Mouse (Mus musculus): ENCODE results near the gene Inafm2. TPM values are rescaled to one million over a fixed set of nuclear protein-coding genes. Genes with fewer than 3 reads are reported as not detected.

Inafm2 gene
- polyA plus RNA-seq, 1 experiment from 2014 or later: 25.1 TPM

DNA sequence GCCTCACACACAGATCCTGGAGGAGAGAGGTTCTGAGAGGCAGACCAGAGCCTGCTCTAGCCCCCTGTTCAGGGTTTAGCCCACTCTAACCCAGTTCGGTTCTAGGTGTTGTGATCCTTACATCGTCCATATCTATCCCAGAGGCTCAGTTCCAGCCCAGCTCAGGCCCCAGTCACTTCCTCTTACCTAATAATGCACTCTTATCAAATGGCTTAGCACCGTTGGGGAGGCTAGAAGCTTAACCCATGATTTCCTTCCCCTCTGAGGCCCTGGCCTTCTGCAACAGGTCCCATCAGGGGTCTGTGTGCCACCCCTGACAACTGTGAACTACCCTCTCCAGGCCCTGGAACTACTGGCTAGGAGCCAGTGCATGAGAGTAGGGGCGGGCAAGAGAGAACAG is 16.4 kb upstream of the Inafm2 start:
- H3K4me1 ChIP-seq: peaks cover 3% of the 10 kb centered on the region; the same call in 1 of the 2 replicates
- peaks cover 72% of the 10 kb centered on the region for H3K27me3 ChIP-seq
- ATAC-seq (ENCODE audit: low FRiP score, low read depth): no peak

DNA sequence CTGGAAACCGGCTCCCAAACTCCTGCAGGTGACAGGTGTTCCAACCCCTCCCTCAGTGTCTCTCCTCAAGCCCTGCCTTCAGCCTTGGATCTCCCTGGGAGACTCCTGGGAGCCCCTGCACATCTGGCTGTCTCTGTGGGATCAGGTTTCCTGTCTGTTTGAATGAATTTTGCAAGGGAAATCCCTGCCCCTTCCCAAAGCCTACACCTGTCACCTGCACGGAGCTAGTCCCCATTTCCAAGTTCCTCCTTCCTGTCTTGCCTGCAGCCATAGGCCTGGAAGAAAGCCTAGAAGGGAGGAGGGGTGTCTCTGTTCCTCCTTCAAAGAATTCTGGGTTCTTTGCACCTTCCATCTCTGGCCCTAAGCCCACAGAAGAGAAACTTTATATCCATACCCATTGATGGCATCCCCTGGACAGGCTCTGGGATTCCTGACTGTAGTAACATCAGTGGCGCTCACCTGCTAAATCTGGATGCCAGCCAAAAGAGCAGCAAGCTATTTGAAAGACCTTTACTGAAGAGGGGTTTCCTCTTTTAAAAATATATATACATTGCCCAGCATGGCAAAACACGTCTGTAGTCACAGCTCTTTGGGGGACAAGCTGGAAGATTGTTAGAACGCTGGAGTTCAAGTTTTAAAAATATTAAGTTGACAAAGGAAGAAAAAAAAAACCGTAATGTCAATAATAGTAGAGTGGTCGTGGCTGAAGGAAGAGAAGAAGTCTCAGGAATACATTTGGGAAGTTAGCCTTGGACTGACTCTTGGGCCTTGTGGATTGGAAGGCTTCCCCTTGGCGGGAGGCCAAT is 15.5 kb upstream of the Inafm2 start:
- no peak for ATAC-seq (ENCODE audit: low FRiP score, low read depth)
- 26% methylated on average over 8 of the region's 8 CpGs for WGBS
- peaks cover 72% of the 10 kb centered on the region for H3K27me3 ChIP-seq

More for the DNA sequence above, 16.4 kb upstream of the Inafm2 start:
- H3K4me3 ChIP-seq: no peak overlapping the region
- no peak overlapping the region for H3K9ac ChIP-seq (replicated peaks)
- no peaks in the 10 kb centered on the region for H3K9me3 ChIP-seq
- 53% methylated on average over 4 of the region's 4 CpGs for WGBS
- H3K27ac ChIP-seq (replicated peaks): no peak overlapping the region
- H3K4me2 ChIP-seq (replicated peaks): no peak overlapping the region
- H3K36me3 ChIP-seq: no peaks in the 10 kb centered on the region

DNA sequence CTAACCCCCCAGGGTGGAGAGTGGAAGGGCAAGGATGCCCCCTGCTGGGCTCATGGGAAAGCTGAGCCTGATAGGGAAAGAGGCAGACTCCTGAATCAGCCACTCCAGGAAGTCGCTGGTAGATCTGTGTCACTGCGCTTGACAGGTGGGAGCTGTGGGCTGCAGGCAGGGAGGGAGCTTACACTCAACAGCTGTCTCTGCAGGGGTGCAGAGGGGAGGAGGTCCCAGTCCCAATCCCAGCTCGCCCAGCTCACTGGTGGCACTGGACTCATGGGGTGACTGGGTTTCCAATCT is 15.0 kb upstream of the Inafm2 start:
- WGBS: 6% methylated on average over 3 of the region's 3 CpGs
- no peaks in the 10 kb centered on the region for H3K9me3 ChIP-seq
- peaks cover 68% of the 10 kb centered on the region for H3K27me3 ChIP-seq
- no peak overlapping the region for H3K27ac ChIP-seq (replicated peaks)
- H3K4me3 ChIP-seq: no peak overlapping the region
- H3K9ac ChIP-seq (replicated peaks): no peak overlapping the region
- no peaks in the 10 kb centered on the region for H3K36me3 ChIP-seq
- no peak for ATAC-seq (ENCODE audit: low FRiP score, low read depth)
- H3K4me2 ChIP-seq (replicated peaks): no peak overlapping the region
- peaks cover 3% of the 10 kb centered on the region; the same call in 1 of the 2 replicates for H3K4me1 ChIP-seq

More for the DNA sequence above, 15.5 kb upstream of the Inafm2 start:
- Histone ChIP-seq H3K4me1 (peaks cover 3% of the 10 kb centered on the region; the same call in 1 of the 2 replicates), H3K4me3 (no peak overlapping the region), H3K9me3 (no peaks in the 10 kb centered on the region), H3K27ac (replicated peaks) (no peak overlapping the region), H3K9ac (replicated peaks) (no peak overlapping the region), H3K4me2 (replicated peaks) (no peak overlapping the region), H3K36me3 (no peaks in the 10 kb centered on the region)

DNA sequence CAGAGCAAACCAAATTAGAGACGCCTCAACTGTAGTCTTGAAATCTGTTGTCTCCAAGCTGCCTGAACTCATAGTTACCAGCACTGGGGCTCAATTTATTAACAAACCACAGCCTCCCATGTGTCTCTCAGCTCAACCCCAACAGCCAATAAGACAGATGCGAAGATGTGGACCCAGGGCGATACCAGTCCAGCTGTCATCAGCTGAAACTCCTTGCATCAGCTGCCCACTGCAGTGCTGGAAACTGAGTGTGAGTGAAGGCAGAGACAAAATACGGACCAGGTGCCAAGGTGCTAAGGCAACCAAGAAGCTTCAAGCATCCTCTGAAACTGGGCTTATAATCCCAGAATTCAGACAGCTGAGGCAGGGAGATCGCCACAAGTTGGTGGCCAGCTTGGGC is 13.6 kb upstream of the Inafm2 start:
- WGBS: 85% methylated on average over 5 of the region's 5 CpGs
- ATAC-seq (ENCODE audit: low FRiP score, low read depth): no peak
- Histone ChIP-seq H3K9ac (replicated peaks) (no peak overlapping the region), H3K36me3 (no peaks in the 10 kb centered on the region), H3K4me3 (no peak overlapping the region), H3K4me2 (replicated peaks) (no peak overlapping the region), H3K27ac (replicated peaks) (no peak overlapping the region), H3K4me1 (peaks cover 3% of the 10 kb centered on the region; the same call in 1 of the 2 replicates), H3K27me3 (peaks cover 60% of the 10 kb centered on the region), H3K9me3 (no peaks in the 10 kb centered on the region)

DNA sequence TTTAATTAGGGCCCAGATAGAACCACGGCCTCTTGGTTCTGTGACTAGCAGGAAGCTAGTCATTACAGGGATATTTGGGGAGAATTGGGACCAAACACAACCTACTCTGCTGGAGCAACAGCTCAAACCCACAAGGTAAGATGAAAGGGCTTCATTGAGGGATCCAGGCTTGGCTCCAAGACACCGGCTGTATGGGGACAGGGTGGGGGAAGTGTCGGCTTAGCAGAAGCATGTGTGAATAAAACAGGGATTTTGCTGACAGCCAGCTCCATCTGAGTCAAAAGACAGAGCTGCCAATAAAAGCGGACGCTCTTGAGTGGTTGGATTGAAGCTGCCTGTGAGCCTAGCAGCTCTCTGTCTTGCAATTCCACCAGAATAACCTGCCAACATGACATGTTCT is 12.2 kb upstream of the Inafm2 start:
- ATAC-seq (ENCODE audit: low FRiP score, low read depth): no peak
- H3K27ac ChIP-seq (replicated peaks): no peak overlapping the region
- peaks cover 2% of the 10 kb centered on the region; the same call in 1 of the 2 replicates for H3K4me1 ChIP-seq
- H3K9me3 ChIP-seq: no peaks in the 10 kb centered on the region
- H3K9ac ChIP-seq (replicated peaks): no peak overlapping the region
- H3K27me3 ChIP-seq: peaks cover 46% of the 10 kb centered on the region
- no peak overlapping the region for H3K4me2 ChIP-seq (replicated peaks)
- H3K36me3 ChIP-seq: no peaks in the 10 kb centered on the region
- 50% methylated on average over 5 of the region's 5 CpGs for WGBS
- no peak overlapping the region for H3K4me3 ChIP-seq

DNA sequence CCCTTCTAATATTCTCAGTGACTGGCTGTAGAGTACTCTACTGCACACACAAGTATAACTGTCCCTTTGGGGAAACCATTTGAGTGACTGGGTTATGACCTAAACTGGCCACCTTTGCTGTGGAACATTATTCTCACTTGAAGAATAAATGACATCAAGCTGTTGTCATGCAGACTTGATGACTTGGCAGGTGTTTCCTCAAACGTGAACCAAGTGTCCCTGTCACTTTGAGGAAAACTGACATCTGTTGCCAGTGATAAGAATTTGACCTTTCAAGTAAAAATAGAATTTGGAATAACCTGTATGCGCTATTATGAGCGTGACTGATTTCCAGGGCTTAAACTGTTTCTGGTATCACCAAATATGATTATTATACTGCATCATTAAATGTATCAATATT is 5.2 kb upstream of the Inafm2 start:
- H3K27ac ChIP-seq (replicated peaks): no peak overlapping the region
- H3K9me3 ChIP-seq: no peaks in the 10 kb centered on the region
- no peak overlapping the region for H3K9ac ChIP-seq (replicated peaks)
- H3K36me3 ChIP-seq: no peaks in the 10 kb centered on the region
- no peak overlapping the region for H3K4me2 ChIP-seq (replicated peaks)
- peaks cover 8% of the 10 kb centered on the region for H3K4me1 ChIP-seq
- no peak overlapping the region for H3K4me3 ChIP-seq
- WGBS: 78% methylated on average over 3 of the region's 3 CpGs
- H3K27me3 ChIP-seq: peaks cover 27% of the 10 kb centered on the region
- no peak for ATAC-seq (ENCODE audit: low FRiP score, low read depth)

DNA sequence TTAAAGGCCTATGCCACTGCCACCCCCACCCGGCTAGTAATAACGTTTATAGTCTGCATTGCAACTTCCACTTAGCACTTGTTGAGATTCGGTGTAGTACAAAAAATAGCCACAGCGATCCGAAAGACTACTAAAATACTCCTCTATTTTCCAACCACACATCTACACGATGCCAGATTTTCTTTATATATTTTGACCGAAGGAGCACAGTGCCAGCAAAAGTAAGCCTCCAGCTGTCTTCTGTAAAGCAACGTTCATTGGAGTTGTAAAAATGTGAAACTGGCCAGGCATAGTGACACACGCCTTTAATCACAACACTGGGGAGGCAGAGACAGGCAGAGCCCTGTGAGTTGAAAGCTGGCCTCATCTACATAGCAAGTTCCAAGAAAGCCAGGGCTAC is 4.4 kb upstream of the Inafm2 start:
- Histone ChIP-seq H3K4me2 (replicated peaks) (no peak overlapping the region), H3K4me1 (peaks cover 8% of the 10 kb centered on the region), H3K27me3 (peaks cover 27% of the 10 kb centered on the region), H3K4me3 (no peak overlapping the region), H3K9ac (replicated peaks) (no peak overlapping the region), H3K36me3 (no peaks in the 10 kb centered on the region), H3K27ac (replicated peaks) (no peak overlapping the region), H3K9me3 (no peaks in the 10 kb centered on the region)
- 80% methylated on average over 9 of the region's 9 CpGs for WGBS
- no peak for ATAC-seq (ENCODE audit: low FRiP score, low read depth)

DNA sequence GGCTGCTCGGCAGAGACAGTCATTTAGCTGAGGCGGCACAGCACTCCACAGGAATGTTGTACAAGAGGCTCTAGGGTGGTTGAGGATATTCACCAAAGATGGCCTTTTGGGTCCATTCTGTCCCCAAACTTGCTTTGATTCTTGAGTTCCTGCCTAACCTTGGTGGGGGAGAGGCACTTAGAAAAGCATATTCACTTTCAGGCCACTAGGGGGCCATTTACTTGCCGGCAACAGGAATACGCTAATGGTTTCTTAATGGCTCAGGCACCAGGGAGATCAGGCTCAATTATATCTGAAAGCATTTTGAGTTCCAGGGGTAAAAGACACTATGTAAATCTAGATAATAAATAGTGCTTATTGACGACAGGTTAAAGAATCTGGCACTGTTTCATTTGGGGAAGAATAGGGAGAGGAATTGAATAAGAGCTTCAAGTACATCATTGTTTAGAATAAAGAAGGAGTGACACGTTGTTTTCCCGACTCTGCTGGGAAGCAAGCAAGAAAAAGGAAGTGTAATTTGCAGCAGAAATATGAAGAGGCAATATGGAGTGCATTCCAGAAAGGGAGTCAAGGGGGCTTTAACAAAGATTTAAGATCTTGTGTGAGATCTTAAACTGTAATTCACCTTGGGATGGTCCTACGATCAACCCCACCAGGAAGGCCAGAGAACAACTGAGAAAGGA is 2.2 kb upstream of the Inafm2 start:
- H3K4me1 ChIP-seq: peaks cover 29% of the 10 kb centered on the region
- no peak overlapping the region for H3K4me3 ChIP-seq
- H3K4me2 ChIP-seq (replicated peaks): no peak overlapping the region
- H3K9me3 ChIP-seq: no peaks in the 10 kb centered on the region
- H3K27ac ChIP-seq (replicated peaks): no peak overlapping the region
- no peaks in the 10 kb centered on the region for H3K36me3 ChIP-seq
- WGBS: 33% methylated on average over 8 of the region's 8 CpGs
- no peak for ATAC-seq (ENCODE audit: low FRiP score, low read depth)
- H3K9ac ChIP-seq (replicated peaks): no peak overlapping the region
- H3K27me3 ChIP-seq: peaks cover 27% of the 10 kb centered on the region

DNA sequence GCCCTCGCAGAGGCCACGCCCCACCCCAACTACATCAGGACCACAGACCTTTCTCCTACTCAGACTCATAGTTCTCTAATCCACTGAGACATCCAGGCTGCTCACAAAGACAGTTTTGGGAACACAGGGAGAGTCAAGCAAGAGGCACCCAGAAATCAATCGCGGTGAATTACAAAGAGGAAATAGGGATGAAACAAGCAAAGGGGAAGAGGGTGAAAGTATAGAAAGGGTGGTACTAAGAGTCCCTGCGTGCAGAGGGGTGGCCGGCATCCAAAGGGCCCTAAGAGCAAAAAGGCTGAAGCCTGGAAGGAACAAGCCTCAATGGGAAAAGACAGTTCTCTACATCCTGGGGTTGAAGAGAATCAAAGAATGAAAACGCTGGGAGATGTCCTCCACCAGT is 937 bp upstream of the Inafm2 start:
- H3K4me2 ChIP-seq (replicated peaks): peak overlapping the region; percentile 96
- no peaks in the 10 kb centered on the region for H3K36me3 ChIP-seq
- 9% methylated on average over 7 of the region's 7 CpGs for WGBS
- H3K9ac ChIP-seq (replicated peaks): no peak overlapping the region
- peaks cover 27% of the 10 kb centered on the region for H3K27me3 ChIP-seq
- H3K27ac ChIP-seq (replicated peaks): no peak overlapping the region
- peaks cover 41% of the 10 kb centered on the region for H3K4me1 ChIP-seq
- 0 out of 2 replicates have a peak overlapping the region, but pooled peaks have one; percentile 96 for H3K4me3 ChIP-seq
- no peak for ATAC-seq (ENCODE audit: low FRiP score, low read depth)
- no peaks in the 10 kb centered on the region for H3K9me3 ChIP-seq

DNA sequence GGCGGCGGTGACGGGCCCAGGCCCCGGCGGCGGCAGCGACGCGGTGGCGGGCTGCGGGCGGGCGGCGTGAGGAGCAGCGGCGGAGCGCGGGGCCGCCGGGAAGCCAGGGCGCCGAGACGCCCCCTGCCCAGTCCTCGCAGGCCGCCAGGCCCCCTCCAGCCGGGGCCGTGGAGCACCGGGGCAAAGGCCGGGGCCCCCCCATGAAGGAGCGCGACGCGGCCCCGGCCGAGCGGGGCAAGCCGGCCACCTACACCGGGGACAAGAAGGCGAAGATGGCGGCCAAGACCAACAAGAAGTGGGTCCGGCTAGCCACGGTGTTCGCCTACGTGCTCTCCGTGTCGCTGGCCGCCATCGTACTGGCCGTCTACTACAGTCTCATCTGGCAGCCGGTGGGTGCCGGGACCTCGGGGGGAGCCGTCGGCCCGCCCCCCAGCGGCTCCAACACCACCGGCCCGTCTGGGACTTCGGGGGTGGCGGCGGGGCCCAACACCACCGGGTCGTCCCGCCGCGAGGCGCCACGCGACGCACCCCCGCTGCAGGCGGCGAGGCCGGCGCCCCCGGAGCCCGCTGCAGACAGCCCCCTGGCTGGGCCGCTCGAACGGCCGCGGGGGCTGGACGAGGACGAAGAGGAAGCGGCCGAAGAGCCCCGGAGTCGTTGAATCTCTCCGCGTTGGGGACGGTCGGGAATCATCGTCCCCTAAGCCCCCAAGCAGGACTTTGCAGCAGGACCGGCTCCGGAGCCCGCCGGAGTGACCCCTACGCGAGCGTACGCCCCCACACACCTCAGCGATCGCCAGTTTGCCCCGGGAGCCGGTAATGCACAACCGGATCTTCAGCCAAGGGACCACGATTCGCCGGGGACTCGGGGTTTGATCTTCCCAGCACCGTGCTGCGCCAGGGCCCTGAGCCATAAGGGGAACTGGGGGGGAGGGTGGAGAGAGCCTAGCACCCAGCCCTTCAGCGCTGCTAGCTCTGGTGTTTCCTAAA is 650 bp downstream of the Inafm2 start:
- peak overlapping the region; percentile 96 for H3K9ac ChIP-seq (replicated peaks)
- peaks cover 27% of the 10 kb centered on the region for H3K27me3 ChIP-seq
- peak overlapping the region; percentile 96 for H3K4me2 ChIP-seq (replicated peaks)
- peaks cover 49% of the 10 kb centered on the region for H3K4me1 ChIP-seq
- H3K9me3 ChIP-seq: no peaks in the 10 kb centered on the region
- peak overlapping the region; percentile 65 for H3K27ac ChIP-seq (replicated peaks)
- peak; percentile 60 for ATAC-seq (ENCODE audit: low FRiP score, low read depth)
- H3K4me3 ChIP-seq: peak overlapping the region; percentile 96
- WGBS: under 1% methylated on average over 75 of the region's 113 CpGs
- no peaks in the 10 kb centered on the region for H3K36me3 ChIP-seq

DNA sequence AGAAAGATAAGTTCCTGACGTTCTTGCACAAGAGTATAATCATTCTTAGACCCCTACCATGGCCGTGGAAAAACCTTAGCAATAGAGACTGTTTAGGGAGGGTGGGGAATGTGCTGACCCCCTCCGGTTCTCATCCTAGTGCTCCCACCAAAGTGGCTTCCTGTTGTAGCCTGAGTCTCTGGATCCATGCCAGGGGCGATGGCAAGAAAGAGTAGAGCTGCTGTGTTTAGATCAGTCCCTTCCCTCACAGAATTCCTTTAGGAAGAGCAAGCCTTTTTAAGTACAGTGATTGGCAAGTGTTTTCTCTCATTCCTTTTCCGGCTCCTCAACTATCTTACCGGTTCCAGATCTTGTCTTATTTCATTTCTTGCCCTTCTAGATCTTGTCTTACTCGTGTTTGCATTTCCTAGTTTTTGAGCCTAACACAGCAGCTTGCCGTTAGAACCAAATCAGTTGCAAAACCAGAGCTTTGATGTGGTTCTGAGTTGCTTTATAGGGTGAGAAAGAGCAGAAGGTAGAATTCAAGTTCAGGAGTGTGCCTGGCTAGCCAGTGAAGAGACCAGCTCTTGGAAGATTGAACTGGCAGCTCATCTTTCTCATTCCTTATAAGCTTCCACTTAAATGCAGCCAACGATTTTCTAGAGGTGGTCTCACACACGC is 1.9 kb downstream of the Inafm2 start:
- WGBS: 44% methylated on average over 10 of the region's 10 CpGs
- Histone ChIP-seq H3K9me3 (no peaks in the 10 kb centered on the region), H3K27me3 (peaks cover 22% of the 10 kb centered on the region), H3K27ac (replicated peaks) (0 out of 2 replicates have a peak overlapping the region, but pooled peaks have one; percentile 10), H3K4me3 (peak overlapping the region; percentile 96), H3K9ac (replicated peaks) (no peak overlapping the region), H3K4me2 (replicated peaks) (peak overlapping the region; percentile 96), H3K36me3 (no peaks in the 10 kb centered on the region), H3K4me1 (peaks cover 49% of the 10 kb centered on the region)
- no peak for ATAC-seq (ENCODE audit: low FRiP score, low read depth)

Data from midbrain, embryonic 12.5 days (tissue).